Mouse (Mus musculus): Measurements from ENCODE around the gene Olfr911-ps1.

The Olfr911-ps1 gene

GRCm38 (mm10) chr9:38521280-38521679, at the start of gene Olfr911-ps1:
Olfr911-ps1 (plus strand) TSS chr9:38521580.
- no peak for DNase-seq

- DNase-seq = no peak
Observed at GRCm38 (mm10) chr9:38486785-38487184, 34.6 kb upstream of the Olfr911-ps1 start, which contains the start of gene Olfr906. Olfr906 (plus strand) TSS chr9:38487085.

- DNase-seq = no peak
Observed at GRCm38 (mm10) chr9:38495501-38495900, 25.9 kb upstream of the Olfr911-ps1 start, which contains the start of gene Olfr907. Olfr907 (plus strand) TSS chr9:38495801.

DNA sequence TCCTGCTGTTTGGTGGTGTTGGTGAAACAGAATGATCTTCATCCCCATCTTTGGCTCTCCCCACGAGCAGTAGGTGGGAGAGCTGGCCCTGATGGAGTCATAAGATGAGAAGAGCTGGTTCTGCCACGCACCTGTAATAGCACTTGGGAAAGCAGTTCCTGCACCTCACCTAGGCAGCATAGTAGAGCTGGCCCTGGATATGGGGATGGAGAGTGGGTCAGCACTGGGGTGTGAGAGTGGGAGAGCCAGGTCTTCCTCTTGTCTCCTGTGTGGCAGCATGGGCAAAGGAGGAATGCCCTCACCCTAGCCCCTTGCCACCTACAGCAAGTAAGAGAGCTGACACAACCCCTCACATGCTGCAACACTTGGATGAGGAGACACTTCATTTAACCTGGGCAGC, 9.0 kb upstream of the Olfr911-ps1 start:
- no peak for DNase-seq

GRCm38 (mm10) chr9:38537549-38537948, 16.2 kb downstream of the Olfr911-ps1 start, which contains the start of gene Olfr910:
Olfr910 (plus strand) TSS chr9:38537849.
- DNase-seq = no peak

Data from thymus, postnatal 25 days (tissue).